Mouse (Mus musculus) frontal cortex, postnatal 36 days (tissue): ENCODE data around the gene Snrpa.
A peak's percentile ranks its signal among the peaks of the same experiment; 100 is the strongest.

ENCODE experiments used
- DNase-seq, 2 experiments: peaks; one replicate each; pipeline ENCODE4 v3.0.0; 2022; ENCODE audit warnings: low spot score in 2 of 2

The Snrpa gene

GRCm38 (mm10) chr7:27166614-27167474 lies 29.2 kb downstream of the Snrpa start, which contains the start of gene Egln2:
Gene Egln2, minus strand, starts transcription at chr7:27166802.
- DNase-seq: peak; percentile 92 to 94

GRCm38 (mm10) chr7:27166229-27166613 lies 29.9 kb downstream of the Snrpa start:
- DNase-seq: peak; percentile 59 to 67

- no peak for DNase-seq
Observed at GRCm38 (mm10) chr7:27165696-27166095, 30.4 kb downstream of the Snrpa start.

DNA sequence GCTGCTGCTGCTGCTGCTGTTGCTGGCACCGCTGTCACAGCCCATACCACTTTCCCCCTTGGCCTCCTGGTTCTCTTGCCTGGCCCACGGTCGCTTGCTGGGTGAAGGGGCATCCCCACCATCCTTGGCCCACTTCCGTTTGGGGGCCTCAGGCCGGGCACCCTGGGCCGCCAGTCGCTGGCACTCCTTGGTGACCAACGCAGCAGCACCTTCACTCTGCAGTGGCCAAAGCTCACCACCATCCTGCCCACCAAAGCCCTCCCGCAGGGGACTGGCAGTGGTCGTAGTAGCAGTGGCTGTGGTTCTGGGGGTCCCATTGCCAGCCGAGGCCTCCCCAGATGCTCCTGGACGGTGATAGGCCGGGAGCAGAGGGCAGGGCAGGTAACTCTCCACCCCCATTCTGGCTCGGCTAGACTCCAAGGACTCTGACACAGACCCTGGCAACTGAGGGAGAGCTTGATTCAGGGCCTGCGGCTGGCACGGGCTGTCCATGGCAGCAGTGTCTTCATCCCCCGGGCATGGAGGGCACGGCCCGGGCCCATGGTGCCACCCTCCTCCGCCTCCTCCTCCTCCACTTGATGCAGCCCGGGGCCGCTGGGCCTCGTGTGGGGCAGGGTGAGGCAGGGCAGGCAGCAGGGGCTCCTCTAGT lies 30.9 kb downstream of the Snrpa start:
- no peak for DNase-seq

- DNase-seq: no peak
Observed at GRCm38 (mm10) chr7:27164112-27164947, 31.7 kb downstream of the Snrpa start.

GRCm38 (mm10) chr7:27163450-27163805 lies 32.6 kb downstream of the Snrpa start:
- no peak for DNase-seq

DNA sequence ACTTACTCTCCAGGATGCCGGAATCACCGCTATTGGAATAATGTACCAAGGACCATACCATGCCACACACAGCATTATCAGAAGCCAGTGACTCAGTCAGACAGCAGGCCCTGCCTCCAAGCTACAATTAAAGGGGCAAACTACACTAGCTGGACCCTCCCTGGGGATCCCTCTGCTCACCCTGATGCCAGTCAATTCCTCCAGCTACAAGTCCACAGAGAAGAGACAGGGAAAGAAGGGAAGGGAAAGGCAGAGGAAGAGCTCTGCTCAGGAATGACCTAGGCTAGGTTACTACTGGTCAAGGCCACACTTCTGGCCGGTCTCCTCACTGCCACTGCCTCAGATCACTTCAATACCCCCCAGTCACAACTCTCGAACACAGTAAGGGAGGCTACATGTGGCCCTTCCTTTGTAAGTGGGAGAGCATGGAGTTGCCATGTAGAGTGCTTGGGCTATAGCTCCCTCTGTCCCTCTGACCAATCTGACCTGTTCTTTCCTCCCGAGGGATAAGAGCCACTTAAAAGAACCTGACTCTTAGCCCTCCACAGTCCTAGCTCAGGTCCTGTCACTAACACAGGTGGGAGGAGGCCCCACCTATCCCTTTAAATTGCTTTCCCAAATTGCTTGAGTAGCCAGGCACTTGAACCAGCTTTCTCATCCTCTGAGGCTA lies 33.2 kb downstream of the Snrpa start:
- no peak for DNase-seq

- no peak for DNase-seq
Observed at GRCm38 (mm10) chr7:27161744-27162143, 34.3 kb downstream of the Snrpa start.

DNA sequence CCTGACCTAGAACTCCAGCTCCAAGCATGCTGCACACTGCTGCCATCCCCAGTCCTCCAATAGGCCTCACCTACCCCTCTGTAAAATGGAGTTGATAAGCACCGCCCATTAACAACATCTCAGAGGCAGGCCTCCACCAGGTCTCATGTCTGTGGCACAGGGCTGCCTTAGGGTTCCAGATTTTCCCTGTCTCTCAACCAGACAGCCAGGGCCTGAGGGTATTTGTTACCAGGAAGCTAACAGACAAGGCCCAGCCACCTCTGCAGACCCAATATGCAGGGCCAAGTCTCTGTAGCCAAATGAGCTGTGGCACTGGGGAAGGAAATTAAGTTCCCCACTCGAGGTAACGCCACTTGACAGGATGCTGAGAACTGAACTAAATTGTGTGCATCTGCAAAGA lies 35.1 kb downstream of the Snrpa start:
- no peak for DNase-seq

- peak; percentile 73 to 88 for DNase-seq
Observed at GRCm38 (mm10) chr7:27159882-27160281, 36.2 kb downstream of the Snrpa start.

DNA sequence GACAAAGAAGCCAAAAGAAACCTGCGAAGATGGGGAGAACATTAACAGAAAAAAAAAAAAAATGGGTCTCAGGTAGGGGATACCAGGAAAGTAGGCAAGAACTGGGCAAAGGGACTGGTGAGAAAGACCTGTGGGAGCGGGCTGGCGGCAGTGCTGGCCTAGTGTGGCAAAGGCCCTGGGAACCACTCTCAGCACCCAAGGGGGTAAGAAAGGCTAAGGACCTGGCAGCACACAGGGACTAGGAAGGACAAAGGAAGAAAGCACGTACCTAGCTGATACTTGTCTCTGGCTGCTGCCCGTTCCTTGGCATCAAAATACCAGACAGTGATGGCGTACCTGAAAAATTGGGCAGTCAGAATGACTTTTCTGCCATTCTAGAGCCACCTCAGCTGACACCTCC lies 36.8 kb downstream of the Snrpa start:
- DNase-seq: no peak

DNA sequence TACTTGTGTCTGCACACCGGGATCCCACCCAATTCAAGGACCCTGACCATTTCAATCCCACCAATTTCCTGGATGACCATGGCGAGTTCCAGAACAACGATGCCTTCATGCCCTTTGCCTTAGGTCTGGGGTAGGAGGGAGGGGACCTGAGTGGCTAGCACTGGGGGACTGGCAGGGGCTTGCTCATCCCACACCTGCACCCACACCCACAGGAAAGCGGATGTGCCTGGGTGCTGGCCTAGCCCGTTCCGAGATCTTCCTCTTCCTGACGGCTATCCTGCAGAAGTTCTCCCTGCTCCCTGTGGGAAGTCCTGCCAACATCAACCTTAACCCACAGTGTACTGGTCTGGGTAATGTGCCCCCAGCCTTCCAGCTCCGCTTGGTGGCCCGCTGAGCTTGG lies 37.9 kb downstream of the Snrpa start:
- DNase-seq: no peak

DNA sequence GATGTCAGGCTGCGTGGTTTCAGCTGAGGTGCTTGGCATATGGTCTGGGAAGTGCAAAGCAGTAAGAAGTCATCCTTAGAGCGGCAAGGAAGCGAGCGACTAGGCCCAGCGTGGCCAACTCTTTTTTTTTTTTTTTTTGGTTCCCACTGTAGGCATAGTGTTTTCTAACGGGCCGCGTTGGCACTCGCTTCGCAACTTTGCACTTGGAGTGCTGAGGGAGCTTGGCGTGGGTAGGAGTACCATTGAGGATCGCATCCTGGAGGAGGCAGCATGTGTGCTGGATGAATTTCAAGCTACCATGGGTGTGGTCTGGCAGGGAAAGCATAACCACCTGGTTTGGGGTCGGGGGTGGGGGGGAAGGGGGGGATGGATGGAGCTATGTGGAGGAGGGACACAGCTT lies 40.1 kb downstream of the Snrpa start:
- peak in 1 of 2 experiments; percentile 74 for DNase-seq

DNA sequence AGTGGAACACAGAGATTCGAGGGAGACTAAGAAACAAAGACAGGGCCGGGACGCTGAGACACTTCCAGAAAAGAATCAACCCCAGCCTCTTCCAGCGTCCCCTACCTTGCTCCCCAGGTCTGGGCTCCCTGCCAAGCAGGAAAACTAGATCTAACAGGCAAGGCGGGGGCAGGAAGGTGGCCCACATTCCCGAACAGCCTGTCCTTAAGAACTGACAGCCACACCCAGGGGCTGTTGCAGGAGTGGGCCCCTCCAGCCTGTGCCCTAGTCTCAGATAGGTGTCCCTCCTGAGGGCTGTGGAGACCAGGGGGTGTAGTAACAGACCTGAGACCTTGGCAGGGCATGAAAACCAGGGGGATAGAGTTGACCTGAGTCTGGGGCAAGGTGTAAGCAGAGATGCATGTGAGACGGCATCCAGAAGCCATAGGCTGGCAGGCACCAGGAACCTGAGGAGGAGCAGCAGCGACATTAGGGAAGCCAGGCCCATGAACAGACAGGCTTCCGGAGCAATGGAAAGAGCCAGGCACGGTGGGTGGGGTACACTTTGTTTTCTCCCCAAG lies 42.8 kb downstream of the Snrpa start, which contains the start of gene Cyp2t4:
Gene Cyp2t4 (plus strand): TSS at position 510 of the 560 bp plus-strand sequence.
- DNase-seq: no peak
